Mouse (Mus musculus): ENCODE measurements at regions not wholly inside any gene's neighbourhood (a gene's known extent, or its start where the extent isn't known, plus 50 kb on each side); places are given as distances from the start of the nearest gene placed in this dataset.
A peak's percentile ranks its signal among the peaks of the same experiment; 100 is the strongest.

GRCm38 (mm10) chr13:60057761-60058274, 119.3 kb downstream of the Gas1 start:
- TF ChIP-seq CTCF (IDR thresholded peaks at IDR 0.05; ENCODE audit: borderline replicate concordance, extremely low read depth, insufficient read depth, insufficient read length) (no peak), POLR2A (IDR thresholded peaks at IDR 0.05; ENCODE audit: borderline replicate concordance, extremely low read depth, insufficient read depth, insufficient read length, poor library complexity, severe bottlenecking) (no peak)
- peak; percentile 62 for DNase-seq (ENCODE audit: low read depth)

- DNase-seq (ENCODE audit: low read depth): no peak
- TF ChIP-seq POLR2A (IDR thresholded peaks at IDR 0.05; ENCODE audit: borderline replicate concordance, extremely low read depth, insufficient read depth, insufficient read length, poor library complexity, severe bottlenecking) (no peak), CTCF (IDR thresholded peaks at IDR 0.05; ENCODE audit: borderline replicate concordance, extremely low read depth, insufficient read depth, insufficient read length) (no peak)
Measured at GRCm38 (mm10) chr13:60054531-60054930, 122.6 kb downstream of the Gas1 start.

GRCm38 (mm10) chr13:60054081-60054480, 123.1 kb downstream of the Gas1 start:
- DNase-seq (ENCODE audit: low read depth): no peak
- TF ChIP-seq POLR2A (IDR thresholded peaks at IDR 0.05; ENCODE audit: borderline replicate concordance, extremely low read depth, insufficient read depth, insufficient read length, poor library complexity, severe bottlenecking) (no peak), CTCF (IDR thresholded peaks at IDR 0.05; ENCODE audit: borderline replicate concordance, extremely low read depth, insufficient read depth, insufficient read length) (no peak)

- no peak for TF ChIP-seq POLR2A (IDR thresholded peaks at IDR 0.05; ENCODE audit: borderline replicate concordance, extremely low read depth, insufficient read depth, insufficient read length, poor library complexity, severe bottlenecking)
- no peak for TF ChIP-seq CTCF (IDR thresholded peaks at IDR 0.05; ENCODE audit: borderline replicate concordance, extremely low read depth, insufficient read depth, insufficient read length)
- DNase-seq (ENCODE audit: low read depth): no peak
Measured at GRCm38 (mm10) chr13:60051866-60052265, 125.3 kb downstream of the Gas1 start.

GRCm38 (mm10) chr13:60050799-60051580, 126.2 kb downstream of the Gas1 start:
- DNase-seq (ENCODE audit: low read depth): peak; percentile 95

GRCm38 (mm10) chr13:60049703-60050102, 127.5 kb downstream of the Gas1 start:
- TF ChIP-seq POLR2A (IDR thresholded peaks at IDR 0.05; ENCODE audit: borderline replicate concordance, extremely low read depth, insufficient read depth, insufficient read length, poor library complexity, severe bottlenecking): no peak
- no peak for TF ChIP-seq CTCF (IDR thresholded peaks at IDR 0.05; ENCODE audit: borderline replicate concordance, extremely low read depth, insufficient read depth, insufficient read length)
- DNase-seq (ENCODE audit: low read depth): no peak

More at GRCm38 (mm10) chr13:60050799-60051580, 126.2 kb downstream of the Gas1 start:
- TF ChIP-seq POLR2A (IDR thresholded peaks at IDR 0.05; ENCODE audit: borderline replicate concordance, extremely low read depth, insufficient read depth, insufficient read length, poor library complexity, severe bottlenecking) (no peak), CTCF (IDR thresholded peaks at IDR 0.05; ENCODE audit: borderline replicate concordance, extremely low read depth, insufficient read depth, insufficient read length) (no peak)

GRCm38 (mm10) chr13:60047791-60048730, 129.1 kb downstream of the Gas1 start:
- DNase-seq (ENCODE audit: low read depth): peak; percentile 87
- TF ChIP-seq CTCF (IDR thresholded peaks at IDR 0.05; ENCODE audit: borderline replicate concordance, extremely low read depth, insufficient read depth, insufficient read length) (no peak), POLR2A (IDR thresholded peaks at IDR 0.05; ENCODE audit: borderline replicate concordance, extremely low read depth, insufficient read depth, insufficient read length, poor library complexity, severe bottlenecking) (no peak)

GRCm38 (mm10) chr13:60045752-60046151, 131.4 kb downstream of the Gas1 start:
- TF ChIP-seq CTCF (IDR thresholded peaks at IDR 0.05; ENCODE audit: borderline replicate concordance, extremely low read depth, insufficient read depth, insufficient read length) (no peak), POLR2A (IDR thresholded peaks at IDR 0.05; ENCODE audit: borderline replicate concordance, extremely low read depth, insufficient read depth, insufficient read length, poor library complexity, severe bottlenecking) (no peak)
- peak; percentile 86 for DNase-seq (ENCODE audit: low read depth)

GRCm38 (mm10) chr13:60044876-60045275, 132.3 kb downstream of the Gas1 start:
- TF ChIP-seq POLR2A (IDR thresholded peaks at IDR 0.05; ENCODE audit: borderline replicate concordance, extremely low read depth, insufficient read depth, insufficient read length, poor library complexity, severe bottlenecking) (no peak), CTCF (IDR thresholded peaks at IDR 0.05; ENCODE audit: borderline replicate concordance, extremely low read depth, insufficient read depth, insufficient read length) (no peak)
- peak; percentile 67 for DNase-seq (ENCODE audit: low read depth)

GRCm38 (mm10) chr13:60042443-60042842, 134.7 kb downstream of the Gas1 start:
- DNase-seq (ENCODE audit: low read depth): no peak
- no peak for TF ChIP-seq POLR2A (IDR thresholded peaks at IDR 0.05; ENCODE audit: borderline replicate concordance, extremely low read depth, insufficient read depth, insufficient read length, poor library complexity, severe bottlenecking)
- no peak for TF ChIP-seq CTCF (IDR thresholded peaks at IDR 0.05; ENCODE audit: borderline replicate concordance, extremely low read depth, insufficient read depth, insufficient read length)

- DNase-seq (ENCODE audit: low read depth): no peak
- TF ChIP-seq CTCF (IDR thresholded peaks at IDR 0.05; ENCODE audit: borderline replicate concordance, extremely low read depth, insufficient read depth, insufficient read length) (no peak), POLR2A (IDR thresholded peaks at IDR 0.05; ENCODE audit: borderline replicate concordance, extremely low read depth, insufficient read depth, insufficient read length, poor library complexity, severe bottlenecking) (no peak)
Measured at GRCm38 (mm10) chr13:60035536-60036130, 141.5 kb downstream of the Gas1 start.
